Mouse (Mus musculus) gastrocnemius, adult 8-10 months (tissue): ENCODE data around the gene Olfr94. TPM values are rescaled to one million over a fixed set of nuclear protein-coding genes. Genes with fewer than 3 reads are reported as not detected.

Source experiments
- total RNA-seq, 4 experiments: library from RNA; stranded (reverse); gene quantifications; 2 replicates each; pipeline ENCODE4 v1.2.4; 2022

Olfr94 gene
- total RNA-seq, 4 experiments from 2014 or later: not detected

Other genes starting within 250 kb of the Olfr94 start
- gene Ppp1r11, start 249.3 kb downstream of the Olfr94 start, total RNA-seq: 10 to 100 TPM; 53.7 to 69.7 (median 62.4) TPM
- 10 to 100 TPM; 17.7 to 22.3 (median 20.0) TPM for gene Znrd1, start 242.4 kb downstream of the Olfr94 start, total RNA-seq
- gene Znrd1as, start 242.4 kb downstream of the Olfr94 start, total RNA-seq: 10 to 100 TPM; 17.9 to 22.6 (median 20.6) TPM
- not detected for gene 2410137M14Rik, start 219.8 kb downstream of the Olfr94 start, total RNA-seq
- gene H2-M5, start 211.5 kb downstream of the Olfr94 start, total RNA-seq: not detected
- gene Zfp57, start 199.8 kb downstream of the Olfr94 start, total RNA-seq: under 1 TPM in 3 of 4 experiments, not detected in 1; 0.12 to 0.38 (median 0.27) TPM
- not detected for gene Mog, start 177.6 kb downstream of the Olfr94 start, total RNA-seq
- gene Gabbr1, start 155.0 kb downstream of the Olfr94 start, total RNA-seq: 1 to 10 TPM; 3.1 to 6.8 (median 6.4) TPM
- not detected for gene Olfr90, start 112.5 kb downstream of the Olfr94 start, total RNA-seq
- not detected for gene Olfr91, start 102.7 kb downstream of the Olfr94 start, total RNA-seq
- not detected for gene Olfr92, start 80.9 kb downstream of the Olfr94 start, total RNA-seq
- gene Olfr93, start 39.5 kb downstream of the Olfr94 start, total RNA-seq: not detected
- gene Ubd, start 7.1 kb downstream of the Olfr94 start, total RNA-seq: not detected
- not detected for gene Olfr95, start 12.1 kb upstream of the Olfr94 start, total RNA-seq
- not detected for gene Olfr96, start 19.2 kb upstream of the Olfr94 start, total RNA-seq
- not detected for gene Olfr97, start 36.3 kb upstream of the Olfr94 start, total RNA-seq
- gene Olfr98, start 62.8 kb upstream of the Olfr94 start, total RNA-seq: not detected
- gene H2-M3, start 69.2 kb upstream of the Olfr94 start, total RNA-seq: 1 to 10 TPM in 2 of 4 experiments, under 1 TPM in 2; 0.36 to 1.6 (median 0.90) TPM
- gene Olfr99, start 82.5 kb upstream of the Olfr94 start, total RNA-seq: not detected
- not detected for gene Olfr101, start 103.3 kb upstream of the Olfr94 start, total RNA-seq
- not detected for gene Olfr102, start 116.1 kb upstream of the Olfr94 start, total RNA-seq
- gene Olfr103, start 138.7 kb upstream of the Olfr94 start, total RNA-seq: not detected
- not detected for gene Olfr104-ps, start 158.6 kb upstream of the Olfr94 start, total RNA-seq
- gene Olfr105-ps, start 178.0 kb upstream of the Olfr94 start, total RNA-seq: not detected
- gene Olfr106-ps, start 189.4 kb upstream of the Olfr94 start, total RNA-seq: not detected
- gene Olfr107, start 198.2 kb upstream of the Olfr94 start, total RNA-seq: not detected
- not detected for gene Olfr108, start 244.5 kb upstream of the Olfr94 start, total RNA-seq